Mouse (Mus musculus): ENCODE measurements around the gene Sugp2. TPM values are rescaled to one million over a fixed set of nuclear protein-coding genes. Genes with fewer than 3 reads are reported as not detected.
A peak's percentile ranks its signal among the peaks of the same experiment; 100 is the strongest.
"Not testable (repeated sequence)": the region's sequence is repeated elsewhere in the genome, so short reads cannot be mapped to it uniquely, and the experiment has no call there.

Gene Sugp2
- total RNA-seq (2021): 10 to 100 TPM; 40.2 to 44.7 TPM
- long read RNA-seq, experiment 1, full-length matches to known transcripts: 24 of 40 reads
- long read RNA-seq, experiment 1, partial matches to known transcripts: 4 of 40 reads
- long read RNA-seq, experiment 1, other reads (novel, unspliced or antisense): 12 of 40 reads
- long read RNA-seq, experiment 2, transcript Sugp2-201 (11 exons, 3,874 nt): major isoform, 18 of 38 reads
- long read RNA-seq, experiment 2, partial matches to known transcripts: 5 of 38 reads
- long read RNA-seq, experiment 2, other reads (novel, unspliced or antisense): 15 of 38 reads

- DNase-seq: peak; percentile 95 to 96
- intact Hi-C loops (cut with DNase I): no loop called here
Measured at GRCm38 (mm10) chr8:70234080-70234780, at the start of gene Sugp2, which contains the start of gene Armc6. TSS of gene Sugp2 (plus strand) at chr8:70234226. TSS of gene Armc6 (minus strand) at chr8:70234466.

DNA sequence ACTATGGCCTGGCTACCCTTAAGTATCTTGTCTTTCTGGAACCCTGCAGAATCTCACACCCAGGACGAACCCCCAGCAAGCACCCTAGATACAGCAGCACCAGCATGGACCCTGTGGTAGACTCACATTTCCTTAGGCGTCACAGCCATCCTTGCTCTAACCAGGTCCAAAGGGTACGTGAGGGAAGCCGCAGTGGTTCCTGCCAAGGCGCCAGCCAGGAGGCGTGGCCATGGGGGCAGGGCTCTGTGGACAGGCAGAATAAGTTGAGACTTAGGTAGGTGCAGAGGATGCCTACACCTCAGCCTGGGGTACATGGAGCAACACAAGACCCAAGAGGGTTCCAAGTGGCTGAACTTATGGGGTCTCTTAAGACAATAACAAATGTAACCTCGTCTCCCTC is 45.3 kb upstream of the Sugp2 start:
- intact Hi-C loops (cut with DNase I): no loop called here
- no peak for DNase-seq

GRCm38 (mm10) chr8:70193238-70193637 is 40.8 kb upstream of the Sugp2 start:
- no peak for DNase-seq
- intact Hi-C loops (cut with DNase I): no loop called here

DNA sequence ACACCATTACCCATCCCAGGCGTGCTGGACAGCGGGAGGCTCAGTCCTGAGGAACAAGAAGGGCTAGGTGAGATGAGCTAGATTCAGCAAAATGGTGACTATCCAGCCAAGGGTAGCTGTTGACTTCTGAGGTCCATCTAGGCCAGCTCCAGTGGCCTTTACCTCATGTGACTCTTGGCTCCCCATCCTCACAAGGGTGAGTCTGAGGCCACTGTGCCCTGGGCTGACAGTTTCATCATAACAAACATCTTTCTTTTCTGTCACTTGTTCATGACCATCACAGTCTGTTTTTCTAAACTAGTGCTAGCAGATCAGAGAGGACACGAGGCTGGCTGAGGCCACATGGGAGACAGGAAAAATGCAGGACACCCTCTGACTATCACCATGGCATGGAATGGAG is 39.8 kb upstream of the Sugp2 start:
- intact Hi-C loops (cut with DNase I): no loop called here

GRCm38 (mm10) chr8:70195762-70196161 is 38.3 kb upstream of the Sugp2 start:
- intact Hi-C loops (cut with DNase I): no loop called here
- DNase-seq: no peak

More for the DNA sequence above, 39.8 kb upstream of the Sugp2 start:
- no peak for DNase-seq

GRCm38 (mm10) chr8:70197603-70198002 is 36.4 kb upstream of the Sugp2 start:
- intact Hi-C loops (cut with DNase I): no loop called here
- DNase-seq: no peak

- DNase-seq: peak in 1 of 2 experiments; percentile 31
- intact Hi-C loops (cut with DNase I): loop anchor here (1.0 kb wide), 1 partner anchor 23 kb away; no protein-coding TSS in a partner anchor
Measured at GRCm38 (mm10) chr8:70200098-70200681, 33.8 kb upstream of the Sugp2 start.

- intact Hi-C loops (cut with DNase I): no loop called here
- no peak for DNase-seq
Measured at GRCm38 (mm10) chr8:70201417-70201816, 32.6 kb upstream of the Sugp2 start.

GRCm38 (mm10) chr8:70203072-70203471 is 31.0 kb upstream of the Sugp2 start:
- DNase-seq: no peak
- intact Hi-C loops (cut with DNase I): no loop called here

- intact Hi-C loops (cut with DNase I): no loop called here
- DNase-seq: no peak
Measured at GRCm38 (mm10) chr8:70204757-70205156, 29.3 kb upstream of the Sugp2 start.

GRCm38 (mm10) chr8:70208130-70208529 is 25.9 kb upstream of the Sugp2 start:
- no peak for DNase-seq
- intact Hi-C loops (cut with DNase I): no loop called here

GRCm38 (mm10) chr8:70210538-70210937 is 23.5 kb upstream of the Sugp2 start:
- DNase-seq: peak; percentile 23 to 41
- intact Hi-C loops (cut with DNase I): no loop called here

GRCm38 (mm10) chr8:70211275-70211674 is 22.8 kb upstream of the Sugp2 start:
- no peak for DNase-seq
- intact Hi-C loops (cut with DNase I): no loop called here

- peak; percentile 42 to 44 for DNase-seq
- intact Hi-C loops (cut with DNase I): no loop called here
Measured at GRCm38 (mm10) chr8:70211726-70212111, 22.3 kb upstream of the Sugp2 start.

DNA sequence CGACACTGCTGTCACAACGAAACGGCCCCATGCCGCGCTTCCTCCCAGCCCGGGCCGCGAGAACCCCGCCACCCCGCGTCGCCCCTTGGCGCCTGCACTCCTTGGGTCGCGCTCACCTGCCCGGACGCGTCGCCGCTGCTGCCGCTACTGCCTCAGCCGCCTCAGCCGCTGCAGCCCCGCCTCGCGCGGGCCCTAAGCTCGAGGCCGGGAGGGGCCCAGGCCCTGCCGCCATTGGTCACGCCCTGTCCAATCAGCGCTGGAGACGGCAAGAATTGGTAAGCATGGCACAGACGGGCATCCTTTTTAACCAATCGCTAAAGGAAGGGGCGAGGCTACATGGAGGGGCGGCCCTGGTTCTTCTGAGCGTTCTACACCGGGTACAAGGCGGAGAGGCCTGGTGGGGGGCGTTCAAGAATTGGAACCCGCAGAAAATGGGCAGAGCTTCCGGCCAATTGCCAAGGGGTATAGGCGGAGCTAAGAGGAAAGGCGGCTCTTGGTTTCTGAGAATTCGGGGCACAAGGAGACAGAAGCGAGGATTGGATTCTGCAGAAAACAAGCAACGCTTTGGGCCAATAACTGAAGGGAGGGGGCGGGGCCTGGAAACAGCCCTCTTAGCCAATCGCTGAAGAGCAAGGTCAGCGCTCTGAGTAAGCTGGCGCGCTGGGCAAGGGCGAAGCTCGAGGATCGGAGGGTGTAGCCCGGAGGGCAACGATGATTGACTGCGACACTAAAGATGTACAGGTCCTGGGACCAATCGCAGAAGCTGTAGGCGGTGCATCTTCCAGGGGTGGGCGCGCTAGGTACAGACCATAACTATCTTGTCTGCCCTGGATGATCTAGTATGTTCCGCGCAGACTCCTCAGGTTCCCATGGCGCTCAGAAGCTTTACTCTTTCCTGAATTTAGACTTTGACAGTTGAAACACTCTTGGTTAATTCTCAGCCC is 21.6 kb upstream of the Sugp2 start, which contains the start of gene Slc25a42:
TSS of gene Slc25a42 (minus strand) at position 194 of the 944 bp plus-strand sequence.
- intact Hi-C loops (cut with DNase I): no loop called here
- DNase-seq: peak; percentile 94 to 96

DNA sequence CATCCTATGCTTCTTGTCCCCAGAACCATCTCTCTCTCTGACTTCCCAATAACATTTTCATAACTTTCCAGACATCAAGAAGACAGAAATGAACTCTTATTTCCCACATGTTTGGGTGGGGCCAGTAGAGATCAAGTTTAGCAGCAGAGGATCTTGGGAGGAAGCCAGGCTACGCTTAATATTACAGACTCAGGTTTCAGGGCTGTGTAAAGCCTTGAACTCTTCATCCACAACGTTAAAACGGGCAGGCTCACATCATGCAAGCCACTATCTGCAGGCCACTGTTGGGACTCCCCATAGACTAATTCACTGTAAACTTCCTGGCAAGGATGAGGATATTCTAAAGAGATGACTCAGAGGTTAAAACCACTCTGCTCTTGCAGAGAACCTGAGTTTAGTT is 19.6 kb upstream of the Sugp2 start:
- DNase-seq: no peak
- intact Hi-C loops (cut with DNase I): no loop called here

DNA sequence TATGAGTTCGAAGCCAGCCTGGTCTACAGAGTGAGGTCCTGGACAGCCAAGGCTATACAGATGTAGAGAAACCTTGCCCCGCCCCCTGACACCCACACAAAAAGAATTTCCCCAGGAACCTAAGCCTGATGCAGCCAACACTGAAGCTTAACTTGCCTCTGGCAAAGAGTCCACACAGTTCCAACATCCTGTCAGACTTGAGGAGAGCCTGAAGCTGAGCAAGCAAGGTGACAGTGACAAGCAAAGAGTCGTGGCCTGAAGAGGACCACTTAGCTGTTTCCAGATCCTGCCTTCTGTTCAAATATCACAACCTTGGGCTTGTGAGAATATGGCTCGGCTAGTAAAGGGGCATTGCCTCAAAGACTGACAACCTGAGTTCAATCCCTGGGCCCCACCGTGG is 18.9 kb upstream of the Sugp2 start:
- no peak for DNase-seq
- intact Hi-C loops (cut with DNase I): no loop called here

- intact Hi-C loops (cut with DNase I); DNase-seq: not testable (repeated sequence)
Measured at GRCm38 (mm10) chr8:70216161-70216560, 17.9 kb upstream of the Sugp2 start.

DNA sequence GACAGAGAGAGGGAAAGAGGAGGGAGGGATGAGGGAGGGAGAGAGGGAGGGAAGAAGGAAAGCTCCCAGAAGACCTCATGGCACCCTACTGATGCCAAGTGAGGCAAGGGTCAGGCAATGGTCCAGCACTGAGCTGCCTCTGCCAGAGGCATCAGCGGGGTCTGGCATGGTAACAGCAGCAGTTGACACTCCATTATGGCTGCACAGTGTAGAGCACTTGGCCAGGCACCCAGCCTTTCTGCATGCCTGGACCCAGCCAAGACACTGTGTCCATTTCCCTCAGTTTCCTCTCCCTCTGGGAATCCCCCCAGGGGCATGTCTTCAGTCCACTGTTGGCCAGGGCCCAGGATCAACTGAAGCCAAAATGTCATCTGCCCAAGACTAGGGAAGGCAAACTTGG is 17.5 kb upstream of the Sugp2 start:
- intact Hi-C loops (cut with DNase I): no loop called here
- peak; percentile 77 to 88 for DNase-seq

- no peak for DNase-seq
- intact Hi-C loops (cut with DNase I): no loop called here
Measured at GRCm38 (mm10) chr8:70217441-70217840, 16.6 kb upstream of the Sugp2 start.

Measured in heart, postnatal 14 days (tissue).